Mouse (Mus musculus): ENCODE data around the gene Prkab1.

DNA sequence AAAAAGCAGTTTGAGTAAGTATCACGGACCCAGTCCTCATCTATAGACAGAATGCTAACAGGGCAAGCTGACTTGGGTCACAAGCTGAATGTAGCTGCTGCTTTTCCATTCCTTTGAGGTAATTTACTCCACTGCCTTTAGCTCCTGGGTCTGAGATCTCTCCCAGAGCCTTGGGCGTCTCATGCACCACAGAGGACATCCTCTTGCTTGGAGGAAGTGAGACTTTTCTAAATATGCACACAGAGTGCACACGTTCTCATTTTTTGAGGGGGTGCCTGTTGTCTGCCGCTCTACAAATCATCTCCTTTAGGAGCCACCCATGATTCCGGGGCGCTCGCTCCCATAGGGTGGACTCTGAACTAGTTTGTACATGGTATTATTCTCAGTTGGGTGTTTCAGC is 11.8 kb downstream of the Prkab1 start:
- no peak for TF ChIP-seq POLR2A (IDR thresholded peaks at IDR 0.05; ENCODE audit: control insufficient read depth, extremely low read depth, insufficient read depth, low read length, poor library complexity)
- TF ChIP-seq CTCF (IDR thresholded peaks at IDR 0.05; ENCODE audit: borderline replicate concordance, control insufficient read depth, extremely low read depth, insufficient read depth, low read length, poor library complexity) = no peak

Measured in thymus, adult 2 months (tissue).